Mouse (Mus musculus): Measurements from ENCODE around the gene Atxn10.
A peak's percentile ranks its signal among the peaks of the same experiment; 100 is the strongest.
"Not testable (repeated sequence)": the region's sequence is repeated elsewhere in the genome, so short reads cannot be mapped to it uniquely, and the experiment has no call there.

Atxn10 gene

GRCm38 (mm10) chr15:85335671-85336300, at the start of gene Atxn10:
TSS of gene Atxn10 (plus strand) at chr15:85336245.
- no peak for DNase-seq (ENCODE audit: low spot score in 2 of 2)

GRCm38 (mm10) chr15:85294632-85295031, 41.4 kb upstream of the Atxn10 start:
- no peak for DNase-seq (ENCODE audit: low spot score in 2 of 2)

- no peak for DNase-seq (ENCODE audit: low spot score in 2 of 2)
Observed at GRCm38 (mm10) chr15:85295544-85295943, 40.5 kb upstream of the Atxn10 start.

GRCm38 (mm10) chr15:85295977-85296376, 40.1 kb upstream of the Atxn10 start:
- no peak for DNase-seq (ENCODE audit: low spot score in 2 of 2)

- DNase-seq (ENCODE audit: low spot score in 2 of 2) = no peak
Observed at GRCm38 (mm10) chr15:85296538-85296937, 39.5 kb upstream of the Atxn10 start.

GRCm38 (mm10) chr15:85298167-85298781, 37.8 kb upstream of the Atxn10 start:
- DNase-seq (ENCODE audit: low spot score in 2 of 2) = no peak

GRCm38 (mm10) chr15:85298946-85299345, 37.1 kb upstream of the Atxn10 start:
- no peak for DNase-seq (ENCODE audit: low spot score in 2 of 2)

- DNase-seq (ENCODE audit: low spot score in 2 of 2) = no peak
Observed at GRCm38 (mm10) chr15:85303241-85303640, 32.8 kb upstream of the Atxn10 start.

- no peak for DNase-seq (ENCODE audit: low spot score in 2 of 2)
Observed at GRCm38 (mm10) chr15:85303976-85304375, 32.1 kb upstream of the Atxn10 start.

- no peak for DNase-seq (ENCODE audit: low spot score in 2 of 2)
Observed at GRCm38 (mm10) chr15:85307061-85307660, 28.9 kb upstream of the Atxn10 start.

- DNase-seq (ENCODE audit: low spot score in 2 of 2) = no peak
Observed at GRCm38 (mm10) chr15:85311058-85311657, 24.9 kb upstream of the Atxn10 start.

- DNase-seq (ENCODE audit: low spot score in 2 of 2) = peak in 1 of 2 experiments; percentile 82
Observed at GRCm38 (mm10) chr15:85315378-85316025, 20.5 kb upstream of the Atxn10 start.

GRCm38 (mm10) chr15:85316342-85317140, 19.5 kb upstream of the Atxn10 start:
- DNase-seq (ENCODE audit: low spot score in 2 of 2) = no peak

GRCm38 (mm10) chr15:85319924-85320668, 15.9 kb upstream of the Atxn10 start:
- DNase-seq (ENCODE audit: low spot score in 2 of 2) = no peak

- DNase-seq (ENCODE audit: low spot score in 2 of 2) = no peak
Observed at GRCm38 (mm10) chr15:85323214-85323613, 12.8 kb upstream of the Atxn10 start.

- no peak for DNase-seq (ENCODE audit: low spot score in 2 of 2)
Observed at GRCm38 (mm10) chr15:85324426-85324825, 11.6 kb upstream of the Atxn10 start.

GRCm38 (mm10) chr15:85327808-85328207, 8.2 kb upstream of the Atxn10 start:
- peak; percentile 52 to 75 for DNase-seq (ENCODE audit: low spot score in 2 of 2)

GRCm38 (mm10) chr15:85328455-85328854, 7.6 kb upstream of the Atxn10 start:
- not testable (repeated sequence) for DNase-seq (ENCODE audit: low spot score in 2 of 2)

- no peak for DNase-seq (ENCODE audit: low spot score in 2 of 2)
Observed at GRCm38 (mm10) chr15:85329096-85329495, 6.9 kb upstream of the Atxn10 start.

GRCm38 (mm10) chr15:85330024-85330423, 6.0 kb upstream of the Atxn10 start:
- DNase-seq (ENCODE audit: low spot score in 2 of 2) = no peak

GRCm38 (mm10) chr15:85333511-85333910, 2.5 kb upstream of the Atxn10 start:
- not testable (repeated sequence) for DNase-seq (ENCODE audit: low spot score in 2 of 2)
